Mouse (Mus musculus) lung, postnatal 10 days (tissue): ENCODE data around the gene Spdya.
"Not testable (repeated sequence)": the region's sequence is repeated elsewhere in the genome, so short reads cannot be mapped to it uniquely, and the experiment has no call there.

Experiments
- DNase-seq: peaks from one replicate; pipeline ENCODE4 v3.0.0; 2021

The Spdya gene

DNA sequence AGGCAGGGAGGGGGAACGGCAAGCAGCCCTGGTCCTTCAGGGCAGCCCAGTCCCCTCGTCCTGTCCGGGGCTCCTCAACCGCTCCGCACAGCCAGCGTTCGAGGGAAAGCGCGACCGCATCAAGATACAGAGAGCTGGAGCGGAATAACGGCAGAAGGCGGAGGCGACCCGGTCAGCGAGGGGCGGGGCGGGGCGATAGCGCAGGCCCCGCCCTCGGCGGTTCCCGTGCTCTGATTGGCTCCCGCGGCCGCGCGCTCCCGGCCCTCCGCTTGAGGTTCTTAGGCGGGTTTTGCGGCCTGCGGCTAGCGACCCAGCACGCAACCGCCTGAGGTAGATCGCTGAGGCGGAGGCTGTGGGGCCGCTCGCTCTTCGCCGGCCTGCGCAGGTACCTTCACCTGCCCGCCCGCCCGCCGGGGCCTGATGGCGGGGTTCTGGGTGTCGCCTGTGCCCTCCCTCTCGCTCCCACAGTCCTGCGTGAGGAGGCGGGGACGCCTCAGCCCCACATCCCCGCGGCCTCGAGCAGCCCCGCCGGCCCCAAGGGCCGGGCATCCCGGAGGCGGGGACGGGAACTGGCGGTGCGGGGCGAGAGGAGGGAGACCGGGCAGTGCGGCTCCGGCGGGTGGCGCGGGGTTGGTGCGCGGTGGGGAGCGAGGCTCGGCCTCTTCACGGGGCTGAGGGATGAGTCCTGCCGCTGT lies at the start of gene Spdya:
Gene Spdya, plus strand, starts transcription at position 305 of the 695 bp plus-strand sequence.
- DNase-seq, result peak; percentile 83

DNA sequence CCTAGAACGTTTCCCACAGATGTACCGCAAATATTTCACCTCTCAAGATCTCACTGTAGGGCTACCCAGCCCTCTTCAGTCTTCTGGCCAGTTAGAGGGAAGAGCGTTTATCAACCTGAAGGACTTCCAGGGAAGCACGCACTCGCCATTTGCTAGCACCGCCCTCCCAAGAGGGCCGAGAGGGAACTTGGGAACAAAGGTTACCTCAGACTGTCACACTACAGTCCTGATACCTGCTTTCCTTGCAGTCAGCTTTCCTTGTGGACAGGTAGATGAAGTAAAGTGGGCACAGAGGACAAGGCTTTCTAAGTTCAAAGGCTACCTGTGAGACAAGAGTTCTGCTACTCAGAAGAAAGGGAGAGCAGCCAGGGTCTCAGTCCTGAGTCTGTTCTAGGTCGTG lies 45.0 kb upstream of the Spdya start:
- DNase-seq, result no peak

DNA sequence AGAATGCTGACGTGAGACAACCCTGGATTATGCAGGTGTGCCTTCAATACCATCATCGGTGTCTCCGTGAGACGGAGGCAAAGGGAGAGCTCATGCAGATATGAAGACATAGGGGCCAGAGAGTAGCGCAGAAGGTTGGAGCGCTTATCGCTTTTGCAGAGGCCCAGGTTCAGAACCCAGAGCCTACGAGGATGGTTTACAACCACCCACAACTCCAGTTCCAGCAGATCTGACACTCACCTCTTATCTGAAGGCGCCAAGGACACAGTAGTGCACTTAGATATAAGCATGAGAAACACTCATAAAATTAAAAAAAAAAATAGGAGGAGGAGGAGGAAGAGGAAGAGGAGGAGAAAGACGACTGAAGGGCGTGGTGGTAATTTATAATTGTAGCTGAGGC lies 41.6 kb upstream of the Spdya start:
- no peak for DNase-seq

DNA sequence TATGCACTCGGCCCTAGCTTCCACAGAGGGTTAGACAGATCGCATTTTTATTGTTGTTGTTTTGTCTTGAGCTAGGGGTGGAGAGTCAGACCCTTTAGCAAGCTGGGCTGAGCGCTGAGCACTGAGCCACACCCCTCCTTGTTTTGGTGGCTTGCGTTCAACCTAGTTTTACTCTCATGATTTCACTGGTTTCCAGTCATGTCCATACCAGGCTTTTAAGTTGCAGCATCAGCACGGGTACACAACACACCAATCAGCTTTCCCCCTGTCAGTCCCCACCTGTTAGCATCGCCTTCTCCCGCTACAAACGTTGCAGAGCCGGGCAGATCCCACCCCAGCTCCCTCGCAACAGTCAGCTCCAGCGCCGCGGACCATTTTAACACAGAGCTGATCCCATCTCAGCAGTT lies 25.6 kb upstream of the Spdya start:
- no peak for DNase-seq

DNA sequence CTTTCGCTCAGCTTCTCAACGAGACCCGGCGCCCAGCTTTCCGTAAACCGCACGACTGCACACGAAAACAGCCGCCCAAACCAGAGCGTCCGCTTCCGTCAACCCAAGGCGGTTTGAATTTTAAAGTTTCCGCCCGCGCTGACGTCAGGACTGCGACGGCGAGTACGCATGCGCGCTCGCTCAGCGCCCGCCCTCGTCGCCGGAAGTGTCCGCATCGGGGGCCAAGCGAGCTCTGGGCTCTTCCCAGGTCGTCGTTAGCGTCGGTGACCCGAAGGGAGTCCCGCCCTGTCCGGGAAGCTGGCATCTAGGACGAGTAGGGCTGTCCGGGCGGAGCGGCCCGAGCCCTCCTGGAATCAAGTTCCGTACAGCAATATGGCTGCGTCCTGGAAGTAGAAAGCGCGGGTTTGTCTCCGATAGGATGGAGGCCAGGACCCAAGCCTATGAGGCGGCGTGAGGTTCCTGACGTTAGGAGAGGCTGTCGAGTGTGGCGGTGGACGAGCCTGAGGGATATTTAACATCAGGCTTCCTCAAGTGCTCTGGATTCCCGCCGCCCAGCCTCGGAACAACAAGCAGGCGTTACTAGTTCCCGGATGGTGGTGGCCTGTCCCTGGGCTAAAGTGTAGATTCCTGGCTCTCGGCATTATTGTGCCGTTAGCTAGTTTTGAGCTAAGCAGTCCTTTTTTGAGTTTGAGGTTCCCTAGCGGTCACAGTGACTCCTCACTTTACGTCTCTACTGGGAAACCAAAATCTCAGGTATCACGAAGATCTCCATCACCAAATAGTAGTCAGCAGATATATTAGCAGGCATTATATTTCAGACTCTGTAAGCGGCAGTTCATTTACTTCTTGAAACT lies 24.9 kb upstream of the Spdya start, which contains the start of gene Ndc80:
Gene Ndc80, minus strand, starts transcription at position 147 of the 854 bp plus-strand sequence.
- DNase-seq, result peak; percentile 96

DNA sequence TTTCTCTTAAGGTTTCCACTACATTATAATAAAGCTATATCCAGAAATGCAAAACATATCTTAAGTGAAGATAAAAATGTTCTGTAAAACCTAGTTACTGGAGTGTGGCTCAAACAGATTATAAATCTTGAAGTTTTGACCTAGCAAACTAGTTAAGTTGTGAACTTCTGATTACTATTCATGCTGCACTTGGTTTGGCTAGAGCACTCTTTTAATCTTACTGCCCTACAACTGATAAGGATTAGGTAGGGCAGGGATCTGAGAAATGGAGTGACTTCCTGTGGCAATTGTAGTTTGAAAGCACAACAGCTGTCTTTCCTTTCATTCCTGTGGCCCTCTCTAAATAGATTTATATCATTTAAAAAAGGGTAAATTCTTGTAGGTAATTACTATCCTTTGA lies 23.8 kb upstream of the Spdya start:
- DNase-seq, result no peak

DNA sequence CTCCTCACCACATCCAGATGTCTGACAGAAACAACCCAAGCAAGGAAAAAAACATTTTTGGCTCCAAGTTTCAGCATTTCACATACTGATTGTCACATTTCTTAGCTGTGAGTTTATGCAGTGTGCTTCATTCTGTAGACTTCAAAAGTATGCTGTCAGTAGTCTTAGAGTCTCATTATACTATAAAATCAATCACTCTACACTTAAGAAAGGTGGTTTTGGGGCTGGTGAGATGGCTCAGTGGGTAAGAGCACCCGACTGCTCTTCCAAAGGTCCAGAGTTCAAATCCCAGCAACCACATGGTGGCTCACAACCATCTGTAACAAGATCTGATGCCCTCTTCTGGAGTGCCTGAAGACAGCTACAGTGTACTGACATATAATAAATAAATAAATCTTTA lies 16.3 kb upstream of the Spdya start:
- DNase-seq, result not testable (repeated sequence)

DNA sequence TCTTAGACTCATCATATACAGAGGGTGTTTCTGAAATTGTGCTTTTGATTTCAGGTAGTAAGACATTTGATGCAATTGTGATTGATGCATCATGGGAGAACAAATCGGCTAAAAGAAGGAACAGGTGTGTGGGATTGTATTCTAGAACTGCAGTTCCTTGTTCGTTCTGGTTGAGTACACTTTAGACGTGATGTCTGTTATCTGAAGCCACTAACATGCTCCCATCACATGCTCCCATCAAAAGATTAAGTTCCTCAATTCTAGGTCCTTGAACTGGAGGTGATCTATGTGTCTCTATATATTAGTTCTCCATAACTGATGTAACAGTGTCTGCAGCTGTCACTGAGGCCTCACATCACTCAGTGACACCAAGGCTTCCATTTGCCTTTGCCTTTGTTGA lies 14.7 kb upstream of the Spdya start:
- no peak for DNase-seq

DNA sequence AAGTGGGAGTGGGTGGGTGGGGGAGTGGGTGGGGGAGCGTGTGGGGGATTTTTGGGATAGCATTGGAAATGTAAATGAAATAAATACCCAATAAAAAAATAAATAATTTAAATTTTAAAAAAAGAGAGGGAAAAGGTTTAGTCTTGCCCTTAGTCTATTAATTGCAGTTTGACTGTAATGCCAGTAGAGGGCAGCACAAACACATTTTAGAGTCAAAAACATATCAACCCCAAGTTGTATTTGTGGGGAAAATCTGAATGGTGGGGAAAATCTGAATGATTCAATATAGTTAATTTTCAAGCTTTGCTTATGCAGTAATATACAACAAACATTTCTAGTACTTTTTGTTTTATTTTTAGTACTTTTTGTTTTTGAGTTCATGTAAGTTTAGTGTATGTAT lies 3.3 kb upstream of the Spdya start:
- peak; percentile 25 for DNase-seq

DNA sequence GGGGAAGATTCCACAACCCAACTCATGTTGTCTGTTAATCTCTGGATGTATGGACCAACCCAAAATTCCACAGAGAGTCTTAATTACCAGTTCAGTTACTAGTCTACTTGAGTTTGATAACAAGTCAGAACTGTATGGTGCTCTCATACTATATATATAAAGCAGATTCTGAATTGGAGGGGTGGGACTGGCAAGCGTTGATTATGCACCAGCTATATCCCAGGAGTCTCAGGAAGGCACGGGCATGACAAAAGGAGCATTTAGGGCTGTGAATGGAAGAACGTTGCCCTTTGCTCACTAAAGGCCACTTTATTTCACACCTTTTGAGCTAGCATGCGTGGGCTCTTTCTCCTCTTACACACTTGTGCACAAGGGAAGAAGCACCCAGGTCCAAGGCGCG lies 511 bp upstream of the Spdya start:
- no peak for DNase-seq

DNA sequence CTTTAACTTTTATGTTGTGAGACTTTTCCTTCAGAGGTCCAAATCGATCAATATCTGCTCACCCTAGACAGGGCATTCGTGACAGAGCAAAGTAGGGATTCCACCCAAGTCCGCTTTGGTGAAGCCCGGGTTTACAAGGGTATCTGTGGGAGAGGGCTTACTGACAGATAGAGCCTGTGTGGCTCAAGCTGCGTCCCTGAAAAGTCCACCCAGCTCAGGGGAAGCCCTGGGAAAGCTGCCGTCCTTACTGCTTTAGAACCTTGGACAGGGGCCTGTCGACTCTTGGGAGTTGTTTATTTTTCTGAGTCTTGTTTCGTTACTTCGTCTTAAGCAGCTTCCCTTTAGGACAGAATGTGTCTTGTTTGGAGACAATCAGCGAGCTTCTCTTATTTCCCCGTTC lies 1.0 kb downstream of the Spdya start:
- DNase-seq, result peak; percentile 16

DNA sequence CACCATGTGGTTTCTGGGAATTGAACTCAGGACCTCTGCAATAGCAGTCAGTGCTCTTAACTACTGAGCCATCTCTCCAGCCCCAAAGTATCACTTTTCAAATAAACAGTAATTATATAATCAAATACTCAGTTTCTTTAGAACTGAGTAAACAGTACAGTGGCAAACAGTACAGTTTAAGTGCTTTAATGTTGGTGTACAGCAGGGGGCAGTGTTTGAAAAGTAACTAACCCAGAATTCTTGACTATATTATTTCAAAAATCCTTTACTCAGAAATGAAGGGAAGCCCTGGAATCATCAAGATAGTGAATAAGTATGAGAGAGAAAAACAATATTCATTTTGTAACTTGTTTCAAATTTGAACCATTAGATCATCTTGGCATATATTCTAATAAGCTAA lies 9.8 kb downstream of the Spdya start:
- DNase-seq, result peak; percentile 51

DNA sequence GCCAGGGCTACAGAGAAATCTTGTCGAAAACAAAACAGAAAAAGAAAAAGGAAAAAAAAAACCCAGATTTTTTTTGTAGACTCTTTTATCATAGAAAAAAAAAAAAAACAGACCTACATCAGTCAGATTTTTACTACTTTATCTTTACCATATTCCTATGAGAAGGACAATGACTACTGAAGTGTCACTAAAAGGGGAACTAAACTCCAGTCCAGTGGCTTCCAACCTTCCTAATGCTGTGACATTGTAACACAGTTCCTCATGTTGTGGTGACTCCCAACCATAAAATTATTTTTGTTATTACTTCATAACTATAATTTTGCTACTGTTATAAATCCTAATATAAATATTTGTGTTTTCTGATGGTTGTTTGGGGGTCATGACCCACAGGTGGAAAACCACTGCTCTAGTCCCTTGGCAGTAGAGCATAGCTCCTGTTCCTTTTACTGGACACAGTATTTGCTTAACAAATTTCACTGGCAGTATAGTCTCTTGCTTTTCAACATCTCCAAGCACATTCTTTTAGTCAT lies 27.4 kb downstream of the Spdya start:
- no peak for DNase-seq

DNA sequence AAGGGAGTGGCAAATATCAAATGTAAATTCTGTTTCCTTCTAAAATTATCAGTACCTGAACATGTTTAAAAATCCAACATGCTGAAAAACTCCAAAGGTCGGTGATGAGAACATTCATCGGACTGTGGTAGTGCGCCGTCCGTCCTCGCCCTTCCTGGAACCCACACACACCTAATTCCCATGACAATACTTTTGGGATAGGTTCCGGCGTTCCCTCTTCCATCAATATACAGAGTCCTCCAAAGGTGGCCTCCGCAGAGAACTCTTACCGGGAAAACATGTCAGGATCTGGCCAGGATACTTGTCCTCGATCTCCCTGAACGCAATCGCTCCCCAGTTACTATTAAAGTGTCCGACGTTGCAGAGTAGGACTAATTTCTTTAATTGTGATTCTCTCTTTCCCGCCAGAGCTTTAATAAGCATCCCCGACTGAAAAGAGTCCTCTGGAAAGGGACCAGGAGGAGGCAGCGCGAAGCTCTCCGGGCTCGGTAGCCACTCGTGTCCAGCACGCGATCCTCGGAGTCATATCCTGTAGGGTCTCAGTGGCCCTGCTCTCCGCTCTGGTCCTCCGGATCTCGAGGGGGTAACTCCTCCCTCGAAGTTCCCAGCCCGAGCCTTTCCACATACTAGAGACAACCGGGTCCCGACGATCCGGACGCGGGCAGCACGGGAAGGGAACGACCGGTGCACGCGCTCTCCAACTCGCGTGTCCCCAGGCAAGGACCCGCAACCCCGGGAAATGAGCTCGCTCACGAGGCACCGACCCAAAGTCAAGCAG lies 46.2 kb downstream of the Spdya start:
- no peak for DNase-seq

DNA sequence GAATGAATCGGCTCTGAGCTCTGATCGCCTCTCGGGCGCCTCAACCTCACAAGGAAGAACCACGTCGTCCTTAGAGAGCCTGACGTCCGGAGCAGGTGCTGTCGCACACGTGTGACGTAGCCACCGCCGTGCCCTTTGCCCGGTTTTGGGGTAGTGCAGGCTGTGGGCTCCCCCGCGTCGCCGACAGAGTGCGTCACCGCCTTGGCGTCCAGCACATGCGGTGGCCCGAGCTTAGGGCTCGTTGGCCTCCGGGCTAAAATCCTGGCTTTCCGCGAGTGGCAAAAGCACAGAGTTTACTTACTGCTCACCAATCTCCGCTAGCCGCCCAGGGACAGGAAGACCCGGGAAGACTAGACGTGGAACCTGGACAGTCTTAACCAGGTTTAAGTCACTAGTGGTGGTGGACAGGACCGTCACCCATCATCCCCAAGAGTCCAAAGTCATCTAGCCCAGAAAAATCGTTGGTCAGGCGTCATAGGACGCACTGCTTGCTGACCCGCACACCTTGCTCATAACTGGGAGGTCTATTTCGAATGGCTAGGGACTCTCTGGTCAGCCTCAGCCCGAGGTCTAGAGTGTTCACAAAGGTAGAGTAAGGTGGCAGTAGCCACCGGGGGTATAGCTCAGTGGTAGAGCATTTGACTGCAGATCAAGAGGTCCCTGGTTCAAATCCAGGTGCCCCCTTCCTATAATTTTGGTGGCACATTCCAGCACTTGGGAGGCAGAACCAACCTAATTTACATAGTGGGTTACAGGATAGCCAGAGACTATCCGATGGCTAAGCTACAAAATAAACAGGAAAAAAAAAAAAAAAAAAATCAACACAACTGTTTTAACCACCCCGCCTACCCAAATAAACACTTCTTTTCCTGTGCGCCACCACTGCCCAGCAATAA lies 47.0 kb downstream of the Spdya start:
- peak; percentile 90 for DNase-seq

DNA sequence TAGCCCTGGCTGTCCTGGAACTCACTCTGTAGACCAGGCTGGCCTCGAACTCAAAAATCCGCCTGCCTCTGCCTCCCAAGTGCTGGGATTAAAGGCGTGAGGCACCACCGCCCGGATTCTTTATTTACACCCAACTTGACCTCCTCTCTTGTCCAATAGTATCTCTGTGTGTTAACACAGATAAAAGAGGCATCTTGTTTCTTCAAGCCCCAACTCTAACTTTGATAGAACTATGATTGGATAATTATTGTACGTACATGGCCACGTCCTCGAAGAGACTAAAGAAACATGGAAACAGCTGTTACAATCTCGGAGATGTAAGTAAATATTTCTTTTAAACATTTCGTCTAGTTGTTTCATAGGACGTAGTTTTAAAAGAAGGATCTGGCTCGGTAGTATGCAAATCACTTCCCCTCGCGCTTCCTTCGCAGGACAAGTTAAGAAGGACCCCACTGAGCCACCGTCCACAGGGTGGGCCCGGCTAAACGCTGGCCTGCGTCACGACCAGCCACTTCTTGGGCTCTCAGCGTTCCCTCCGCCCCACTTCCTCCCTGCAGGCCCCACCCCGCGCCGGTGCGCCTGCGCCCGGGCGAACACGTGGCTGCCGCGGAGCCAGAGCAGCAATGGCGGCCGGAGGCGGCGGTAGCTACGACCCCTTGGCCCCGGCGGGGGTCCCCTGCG lies 63.9 kb downstream of the Spdya start, which contains the start of gene Wdr43:
Gene Wdr43, plus strand, starts transcription at position 258 of the 681 bp plus-strand sequence.
- DNase-seq, result peak; percentile 98

DNA sequence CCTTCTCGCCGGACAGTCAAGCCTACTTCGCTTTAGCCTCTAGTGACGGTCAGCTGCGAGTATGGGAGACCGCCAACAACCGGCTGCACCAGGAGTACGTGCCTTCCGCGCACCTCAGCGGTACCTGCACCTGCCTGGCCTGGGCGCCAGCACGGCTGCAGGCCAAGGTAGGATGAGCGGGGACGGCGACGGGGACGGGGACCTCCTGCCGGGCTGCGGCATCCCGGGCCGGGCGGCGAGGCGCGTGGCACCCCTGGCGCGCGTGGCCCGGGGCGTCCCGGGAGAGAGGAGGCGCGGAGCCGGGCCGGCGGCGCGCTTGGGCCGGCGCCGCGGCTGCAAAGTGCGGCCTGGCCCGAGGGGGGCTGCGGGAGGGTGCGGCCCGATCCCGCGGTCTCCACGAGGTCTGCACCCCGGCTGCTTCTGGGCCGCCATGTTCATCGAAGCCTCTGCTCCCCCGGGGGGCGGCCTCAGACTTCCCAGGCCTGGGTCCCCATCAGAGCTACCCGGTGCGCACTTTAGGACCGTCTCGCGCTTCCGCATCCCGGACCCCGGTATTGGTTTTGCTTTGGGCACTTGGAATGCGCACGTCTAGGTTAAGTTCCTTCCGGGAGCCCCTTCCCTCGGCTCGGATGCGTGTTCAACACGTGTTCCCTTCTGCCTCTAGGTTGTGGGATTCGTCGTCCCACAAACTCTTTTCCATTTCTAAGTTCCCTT lies 64.6 kb downstream of the Spdya start:
- peak; percentile 16 for DNase-seq

DNA sequence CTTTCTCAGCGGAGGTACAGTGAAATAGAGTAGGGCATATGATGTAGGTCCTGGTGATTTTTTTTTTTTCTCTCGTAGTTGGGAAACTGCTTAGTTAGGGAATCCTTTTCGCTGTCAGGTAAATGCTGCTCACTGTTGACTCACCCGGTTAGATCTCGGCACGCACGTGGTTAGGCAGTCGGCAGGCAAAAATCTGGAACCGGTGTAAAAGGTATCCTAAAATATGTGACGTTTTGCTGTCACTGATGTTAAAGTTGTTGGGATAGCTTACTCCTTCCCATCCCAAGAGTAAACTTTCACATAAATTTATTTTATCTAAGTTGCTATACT lies 65.1 kb downstream of the Spdya start:
- DNase-seq, result no peak

DNA sequence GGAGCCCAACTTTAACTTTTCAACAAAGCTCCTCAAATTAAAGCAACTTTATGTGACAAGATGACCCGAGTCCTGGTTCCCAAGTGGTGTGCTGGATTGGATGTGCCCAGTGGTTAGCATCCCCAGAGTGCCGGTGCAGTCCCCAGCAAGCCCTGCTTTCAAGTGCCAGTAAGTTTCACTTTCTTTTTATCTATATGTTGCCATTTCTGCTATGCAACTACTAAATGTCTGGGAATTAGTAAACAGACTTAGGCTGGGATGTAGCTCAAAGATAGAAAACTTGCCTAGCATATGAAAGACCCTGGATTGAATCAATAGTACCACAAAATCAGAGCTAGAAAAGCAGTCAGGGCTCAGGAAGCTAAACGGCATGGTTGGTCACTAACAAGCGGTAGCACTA lies 66.1 kb downstream of the Spdya start:
- DNase-seq, result no peak

DNA sequence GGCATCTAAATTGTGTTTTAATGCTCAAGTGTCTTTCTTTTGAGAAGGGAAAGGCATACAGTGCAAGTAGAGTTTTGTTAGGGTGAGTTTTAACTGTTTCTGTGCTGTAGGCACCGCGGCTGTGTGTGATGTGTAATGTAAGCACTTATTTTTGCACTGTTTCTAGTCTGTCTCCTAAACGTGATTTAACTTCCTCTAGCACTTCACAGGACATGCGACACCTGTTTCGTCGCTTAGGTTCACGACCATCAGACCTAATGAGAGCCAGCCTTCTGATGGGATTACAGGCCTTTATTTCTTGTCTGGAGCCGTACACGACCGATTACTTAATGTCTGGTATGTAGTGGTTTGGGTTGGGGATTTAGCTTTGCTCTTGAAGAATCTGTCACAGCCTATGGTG lies 79.9 kb downstream of the Spdya start:
- DNase-seq, result no peak

DNA sequence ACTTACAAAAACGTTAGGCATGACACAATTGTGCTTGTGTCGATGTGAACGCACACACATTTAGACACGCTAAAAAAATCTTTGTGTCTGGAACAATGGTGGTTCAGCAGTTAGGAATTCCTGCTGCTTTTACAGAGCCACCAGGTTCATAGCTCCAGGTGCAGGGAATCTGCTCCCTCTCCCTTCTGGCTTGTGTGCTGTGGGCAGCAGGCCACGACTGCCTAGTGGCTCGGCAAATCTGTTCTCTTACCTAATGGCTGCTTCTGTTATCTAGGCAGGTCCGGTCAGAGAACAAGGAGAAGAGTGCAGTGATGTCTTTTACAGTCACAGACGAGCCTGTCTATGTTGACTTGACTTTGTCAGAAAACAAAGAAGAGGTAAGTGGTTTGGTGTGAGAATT lies 81.5 kb downstream of the Spdya start:
- DNase-seq, result no peak
